In genomic region chr8:57092403-57092802, GRCm38 (mm10) we compare ENCODE assay signal across 22 mouse cellular contexts.
DNase-seq lines count a peak whose midpoint lies in the region; ATAC-seq and TF ChIP-seq lines count a peak whose summit lies in the region.
"Had no signal": no experiment of that assay in that cellular context is flagged by ENCODE, and none has a peak within 500 bp of the region (broad histone marks: within the 10 kb centered on the region; RNA-seq: fewer than 3 reads in every experiment).

No protein-coding gene starts in this region.

- no peaks in the 10 kb centered on the region for H3K4me1 ChIP-seq in kidney, embryonic 14.5 days (ENCODE audit: control insufficient read depth, insufficient read depth, low read length)
- H3K4me1 ChIP-seq in kidney, embryonic 15.5 days: no peaks in the 10 kb centered on the region
- no peaks in the 10 kb centered on the region for H3K4me1 ChIP-seq in kidney, embryonic 16.5 days (ENCODE audit: insufficient read depth, low read length)
- H3K4me1 ChIP-seq in kidney, postnatal 0 days (replicated peaks; ENCODE audit: insufficient read depth, low read length): no peaks in the 10 kb centered on the region

- no peaks in the 10 kb centered on the region for H3K27me3 ChIP-seq in kidney, embryonic 14.5 days (ENCODE audit: control insufficient read depth, insufficient read depth, low read length)
- no peaks in the 10 kb centered on the region for H3K27me3 ChIP-seq in kidney, embryonic 15.5 days
- H3K27me3 ChIP-seq in kidney, embryonic 16.5 days (ENCODE audit: insufficient read depth, low read length): no peaks in the 10 kb centered on the region
- H3K27me3 ChIP-seq in kidney, postnatal 0 days (ENCODE audit: insufficient read depth, low read length): no peaks in the 10 kb centered on the region
- H3K27me3 ChIP-seq: CH12.LX, Patski had no signal

- no peak overlapping the region for H3K4me2 ChIP-seq in kidney, embryonic 14.5 days (replicated peaks; ENCODE audit: low read depth, low read length)
- H3K4me2 ChIP-seq in kidney, embryonic 15.5 days: no peak overlapping the region
- no peak overlapping the region for H3K4me2 ChIP-seq in kidney, embryonic 16.5 days (replicated peaks; ENCODE audit: low read depth, low read length)
- H3K4me2 ChIP-seq in kidney, postnatal 0 days (ENCODE audit: low read length): no peak overlapping the region

- H3K9me3 ChIP-seq in kidney, embryonic 14.5 days (ENCODE audit: control insufficient read depth, low read length): no peaks in the 10 kb centered on the region
- no peaks in the 10 kb centered on the region for H3K9me3 ChIP-seq in kidney, embryonic 15.5 days (replicated peaks)
- no peaks in the 10 kb centered on the region for H3K9me3 ChIP-seq in kidney, embryonic 16.5 days (ENCODE audit: low read length)
- H3K9me3 ChIP-seq in kidney, postnatal 0 days (replicated peaks; ENCODE audit: low read length): no peaks in the 10 kb centered on the region
- H3K9me3 ChIP-seq: G1E had no signal

- H3K4me3 ChIP-seq in kidney, embryonic 14.5 days (ENCODE audit: low read length): no peak overlapping the region
- H3K4me3 ChIP-seq in kidney, embryonic 15.5 days (replicated peaks): no peak overlapping the region
- no peak overlapping the region for H3K4me3 ChIP-seq in kidney, embryonic 16.5 days (ENCODE audit: low read length)
- H3K4me3 ChIP-seq in kidney, postnatal 0 days (replicated peaks; ENCODE audit: low read depth, low read length): no peak overlapping the region

- no peaks in the 10 kb centered on the region for H3K36me3 ChIP-seq in kidney, embryonic 14.5 days (ENCODE audit: control insufficient read depth, insufficient read depth, low read length)
- H3K36me3 ChIP-seq in kidney, embryonic 15.5 days: no peaks in the 10 kb centered on the region
- H3K36me3 ChIP-seq in kidney, embryonic 16.5 days (ENCODE audit: insufficient read depth, low read length): no peaks in the 10 kb centered on the region
- no peaks in the 10 kb centered on the region for H3K36me3 ChIP-seq in kidney, postnatal 0 days (ENCODE audit: insufficient read depth, low read length)
- H3K36me3 ChIP-seq: G1E had no signal

- no peak for DNase-seq in kidney, adult 18-20 months
- DNase-seq in kidney, postnatal 25 days: no peak
- no peak for DNase-seq in kidney, postnatal 10 days
- DNase-seq in kidney, postnatal 0 days (ENCODE audit: low spot score): peak; percentile 53
- no peak for DNase-seq in kidney, postnatal 14 days
- DNase-seq: adrenal gland, adult 2 months; adrenal gland, adult 8-10 months; adrenal gland, postnatal 10 days; adrenal gland, postnatal 14 days; adrenal gland, postnatal 25 days; adrenal gland, postnatal 36 days; B cell, adult 2 months; cerebellum, adult 11 months; cerebellum, adult 11-12 months had no signal

- 52% methylated on average over 4 of the region's 4 CpGs for WGBS in kidney, embryonic 14.5 days
- 56% methylated on average over 4 of the region's 4 CpGs for WGBS in kidney, embryonic 15.5 days
- 52% methylated on average over 4 of the region's 4 CpGs for WGBS in kidney, embryonic 16.5 days
- WGBS in kidney, postnatal 0 days: 47% methylated on average over 4 of the region's 4 CpGs

- H3K27ac ChIP-seq in kidney, embryonic 14.5 days (ENCODE audit: low read depth, low read length): no peak overlapping the region
- no peak overlapping the region for H3K27ac ChIP-seq in kidney, embryonic 15.5 days
- no peak overlapping the region for H3K27ac ChIP-seq in kidney, embryonic 16.5 days (ENCODE audit: low read length)
- no peak overlapping the region for H3K27ac ChIP-seq in kidney, postnatal 0 days

- TF ChIP-seq CTCF in kidney, postnatal 0 days (IDR thresholded peaks at IDR 0.05; ENCODE audit: low read depth): no peak

- H3K9ac ChIP-seq in kidney, embryonic 14.5 days (ENCODE audit: low read depth, low read length): no peak overlapping the region
- H3K9ac ChIP-seq in kidney, embryonic 15.5 days: no peak overlapping the region
- no peak overlapping the region for H3K9ac ChIP-seq in kidney, embryonic 16.5 days (replicated peaks; ENCODE audit: low read length)
- H3K9ac ChIP-seq in kidney, postnatal 0 days (ENCODE audit: low read depth, low read length): no peak overlapping the region

- ATAC-seq in kidney, embryonic 14.5 days (ENCODE audit: low FRiP score, low TSS enrichment): peak; percentile 89; the same call in 1 of the 2 replicates
- peak; percentile 85 for ATAC-seq in kidney, embryonic 15.5 days (replicated peaks; ENCODE audit: low FRiP score)
- peak; percentile 86 for ATAC-seq in kidney, embryonic 16.5 days (ENCODE audit: low FRiP score, low TSS enrichment)
- no peak for ATAC-seq in kidney, postnatal 0 days (replicated peaks; ENCODE audit: low FRiP score, low read depth)
- ATAC-seq: activated CD4-positive, CD25-positive, alpha-beta regulatory T cell, adult 4 months; CD4-positive, CD25-positive, alpha-beta regulatory T cell, adult 4 months; Patski had no signal
